Mouse (Mus musculus): ENCODE results near the gene Cdca7l. TPM values are rescaled to one million over a fixed set of nuclear protein-coding genes. Genes with fewer than 3 reads are reported as not detected.

Cdca7l gene
- polyA plus RNA-seq (2015; fragmentation: Illumina TruSeq; extraction: RNeasy Lipid Tissue Mini Kit (QIAGEN cat#74804); ENCODE audit: insufficient read depth, low read depth, low replicate concordance), result 0.28 TPM

GRCm38 (mm10) chr12:117803989-117804388 is at the start of gene Cdca7l:
TSS of gene Cdca7l (plus strand) at chr12:117804289.

All from pancreas, adult 10 weeks (tissue).